Mouse (Mus musculus) heart, postnatal 0 days (tissue): ENCODE measurements around the gene 3110070M22Rik.

Source experiments
- CTCF ChIP-seq: IDR thresholded peaks from 2 replicates; pipeline ENCODE4 v1.5.1; 2016; ENCODE audit warnings: antibody characterized with exemption, control low read depth, low read depth
- EP300 ChIP-seq: IDR thresholded peaks from 2 replicates; pipeline ENCODE4 v1.6.1; 2016; ENCODE audit warnings: antibody characterized with exemption, low read depth

DNA sequence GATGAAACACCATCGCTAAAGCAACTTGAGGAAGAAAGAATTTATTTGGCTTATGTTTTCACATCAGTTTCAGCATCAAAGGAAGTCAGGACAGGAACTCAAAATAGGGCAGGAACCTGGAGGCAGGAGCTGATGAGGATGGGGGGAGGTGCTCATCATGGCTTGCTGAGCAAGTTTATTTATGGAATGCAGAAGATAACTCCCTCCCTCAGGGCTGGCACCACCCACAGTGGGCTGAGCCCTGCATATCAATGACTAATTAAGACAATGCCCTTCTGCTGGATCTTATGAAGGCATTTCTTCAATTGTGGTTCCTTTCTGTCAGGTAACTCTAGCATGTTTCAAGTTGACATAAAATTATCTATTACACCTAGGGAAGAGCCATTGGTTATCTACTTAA is 45.9 kb downstream of the 3110070M22Rik start:
- TF ChIP-seq CTCF = no peak
- no peak for TF ChIP-seq EP300
